Mouse (Mus musculus): ENCODE measurements around the gene Fkbpl.
A peak's percentile ranks its signal among the peaks of the same experiment; 100 is the strongest.

Gene Fkbpl

GRCm38 (mm10) chr17:34627093-34627942 lies 17.2 kb upstream of the Fkbpl start:
- DNase-seq (ENCODE audit: low spot score in 2 of 2): peak; percentile 67 to 73

GRCm38 (mm10) chr17:34627943-34628643 lies 16.5 kb upstream of the Fkbpl start, which contains the start of gene Ppt2:
Ppt2 (minus strand) TSS chr17:34628510.
- no peak for DNase-seq (ENCODE audit: low spot score in 2 of 2)

GRCm38 (mm10) chr17:34628644-34628967 lies 16.0 kb upstream of the Fkbpl start:
- DNase-seq (ENCODE audit: low spot score in 2 of 2): no peak

GRCm38 (mm10) chr17:34629221-34629751 lies 15.3 kb upstream of the Fkbpl start, which contains the start of gene Prrt1:
Prrt1 (plus strand) TSS chr17:34629533.
- no peak for DNase-seq (ENCODE audit: low spot score in 2 of 2)

GRCm38 (mm10) chr17:34629796-34630603 lies 14.6 kb upstream of the Fkbpl start:
- DNase-seq (ENCODE audit: low spot score in 2 of 2): peak; percentile 68 to 80

GRCm38 (mm10) chr17:34630761-34631301 lies 13.7 kb upstream of the Fkbpl start:
- peak in 1 of 2 experiments; percentile 23 for DNase-seq (ENCODE audit: low spot score in 2 of 2)

GRCm38 (mm10) chr17:34631647-34632046 lies 12.9 kb upstream of the Fkbpl start:
- no peak for DNase-seq (ENCODE audit: low spot score in 2 of 2)

GRCm38 (mm10) chr17:34632261-34632691 lies 12.3 kb upstream of the Fkbpl start:
- peak; percentile 71 to 73 for DNase-seq (ENCODE audit: low spot score in 2 of 2)

GRCm38 (mm10) chr17:34635671-34636070 lies 8.9 kb upstream of the Fkbpl start:
- DNase-seq (ENCODE audit: low spot score in 2 of 2): no peak

GRCm38 (mm10) chr17:34637459-34637858 lies 7.1 kb upstream of the Fkbpl start:
- DNase-seq (ENCODE audit: low spot score in 2 of 2): no peak

GRCm38 (mm10) chr17:34639461-34640255 lies 4.9 kb upstream of the Fkbpl start:
- no peak for DNase-seq (ENCODE audit: low spot score in 2 of 2)

GRCm38 (mm10) chr17:34640778-34641601 lies 3.6 kb upstream of the Fkbpl start:
- no peak for DNase-seq (ENCODE audit: low spot score in 2 of 2)

- DNase-seq (ENCODE audit: low spot score in 2 of 2): no peak
These were observed 2.6 kb upstream of the Fkbpl start for GRCm38 (mm10) chr17:34641945-34642344.

GRCm38 (mm10) chr17:34643379-34643778 lies 1.2 kb upstream of the Fkbpl start:
- no peak for DNase-seq (ENCODE audit: low spot score in 2 of 2)

GRCm38 (mm10) chr17:34643944-34644343 lies 620 bp upstream of the Fkbpl start:
- DNase-seq (ENCODE audit: low spot score in 2 of 2): no peak

GRCm38 (mm10) chr17:34645256-34645829 lies 779 bp downstream of the Fkbpl start:
- no peak for DNase-seq (ENCODE audit: low spot score in 2 of 2)

- no peak for DNase-seq (ENCODE audit: low spot score in 2 of 2)
These were observed 1.4 kb downstream of the Fkbpl start for GRCm38 (mm10) chr17:34645831-34646511.

- peak; percentile 95 for DNase-seq (ENCODE audit: low spot score in 2 of 2)
These were observed 2.6 kb downstream of the Fkbpl start, which contains the start of gene Atf6b for GRCm38 (mm10) chr17:34646906-34647787. Atf6b (plus strand) TSS chr17:34647146.

All from natural killer cell, adult 2 months (primary cell).